ENCODE assay signal across 10 mouse cellular contexts in genomic region chr16:43434941-43435340, GRCm38 (mm10).
A peak's percentile ranks its signal among the peaks of the same experiment; 100 is the strongest.
DNase-seq lines count a peak whose midpoint lies in the region; ATAC-seq lines count a peak whose summit lies in the region.
"Had no signal": no experiment of that assay in that cellular context is flagged by ENCODE, and none has a peak within 500 bp of the region (broad histone marks: within the 10 kb centered on the region; RNA-seq: fewer than 3 reads in every experiment).

No protein-coding gene starts in this region.

- intact Hi-C loops in left cerebral cortex, postnatal 4 days (cut with DNase I), result no loop called here

- peak; percentile 88 for DNase-seq in midbrain, embryonic 11.5 days (ENCODE audit: low spot score, missing footprints)
- DNase-seq in cerebellum, postnatal 10 days, result peak; percentile 67 to 73
- DNase-seq in left cerebral cortex, postnatal 4 days, result peak; percentile 30
- DNase-seq in c-Kit-positive CD71-positive TER-119-positive erythroid progenitor cells, embryonic 14.5 days (ENCODE audit: low spot score), result no peak

- no peaks in the 10 kb centered on the region for H3K27me3 ChIP-seq in forebrain, embryonic 13.5 days
- H3K27me3 ChIP-seq in forebrain, embryonic 16.5 days (replicated peaks; ENCODE audit: control insufficient read depth, insufficient read depth, low read length), result no peaks in the 10 kb centered on the region
- H3K27me3 ChIP-seq in midbrain, embryonic 11.5 days (ENCODE audit: control insufficient read depth, insufficient read depth, low read length), result no peaks in the 10 kb centered on the region
- H3K27me3 ChIP-seq in midbrain, embryonic 13.5 days, result no peaks in the 10 kb centered on the region
- no peaks in the 10 kb centered on the region for H3K27me3 ChIP-seq in intestine, embryonic 16.5 days (replicated peaks; ENCODE audit: control insufficient read depth, insufficient read depth, low read length)
- H3K27me3 ChIP-seq: limb, embryonic 13.5 days had no signal

- no peaks in the 10 kb centered on the region for H3K36me3 ChIP-seq in forebrain, embryonic 13.5 days (ENCODE audit: poor library complexity, severe bottlenecking)
- H3K36me3 ChIP-seq in forebrain, embryonic 16.5 days (ENCODE audit: control insufficient read depth, insufficient read depth), result no peaks in the 10 kb centered on the region
- no peaks in the 10 kb centered on the region for H3K36me3 ChIP-seq in midbrain, embryonic 11.5 days (ENCODE audit: control insufficient read depth, insufficient read depth, low read length)
- H3K36me3 ChIP-seq in midbrain, embryonic 13.5 days, result no peaks in the 10 kb centered on the region
- no peaks in the 10 kb centered on the region for H3K36me3 ChIP-seq in intestine, embryonic 16.5 days (ENCODE audit: control insufficient read depth, insufficient read depth, low read length)
- H3K36me3 ChIP-seq: G1E; limb, embryonic 13.5 days had no signal

- no peak overlapping the region for H3K9ac ChIP-seq in forebrain, embryonic 13.5 days
- no peak overlapping the region for H3K9ac ChIP-seq in forebrain, embryonic 16.5 days (replicated peaks; ENCODE audit: low read depth, low read length)
- no peak overlapping the region for H3K9ac ChIP-seq in midbrain, embryonic 11.5 days (ENCODE audit: low read length)
- H3K9ac ChIP-seq in midbrain, embryonic 13.5 days (replicated peaks), result no peak overlapping the region
- no peak overlapping the region for H3K9ac ChIP-seq in intestine, embryonic 16.5 days (ENCODE audit: low read depth, low read length)
- H3K9ac ChIP-seq: limb, embryonic 13.5 days had no signal

- 36% methylated on average over 3 of the region's 3 CpGs for WGBS in forebrain, embryonic 13.5 days
- WGBS in forebrain, embryonic 16.5 days, result 34% methylated on average over 3 of the region's 3 CpGs
- 50% methylated on average over 3 of the region's 3 CpGs for WGBS in midbrain, embryonic 11.5 days
- WGBS in midbrain, embryonic 13.5 days, result 45% methylated on average over 3 of the region's 3 CpGs
- WGBS in intestine, embryonic 16.5 days, result 57% methylated on average over 3 of the region's 3 CpGs

- H3K9me3 ChIP-seq in forebrain, embryonic 13.5 days (replicated peaks), result no peaks in the 10 kb centered on the region
- H3K9me3 ChIP-seq in forebrain, embryonic 16.5 days (ENCODE audit: control insufficient read depth, low read length), result no peaks in the 10 kb centered on the region
- H3K9me3 ChIP-seq in midbrain, embryonic 11.5 days (ENCODE audit: control insufficient read depth, low read length), result no peaks in the 10 kb centered on the region
- no peaks in the 10 kb centered on the region for H3K9me3 ChIP-seq in midbrain, embryonic 13.5 days
- no peaks in the 10 kb centered on the region for H3K9me3 ChIP-seq in intestine, embryonic 16.5 days (ENCODE audit: control insufficient read depth, low read length)
- H3K9me3 ChIP-seq: G1E; limb, embryonic 13.5 days had no signal

- H3K4me2 ChIP-seq in forebrain, embryonic 13.5 days, result no peak overlapping the region
- H3K4me2 ChIP-seq in forebrain, embryonic 16.5 days (ENCODE audit: low read length), result no peak overlapping the region
- H3K4me2 ChIP-seq in midbrain, embryonic 11.5 days, result no peak overlapping the region
- H3K4me2 ChIP-seq in midbrain, embryonic 13.5 days (replicated peaks), result no peak overlapping the region
- H3K4me2 ChIP-seq in intestine, embryonic 16.5 days (ENCODE audit: low read depth, low read length), result no peak overlapping the region
- H3K4me2 ChIP-seq: limb, embryonic 13.5 days had no signal

- no peak overlapping the region for H3K4me3 ChIP-seq in forebrain, embryonic 13.5 days
- no peak overlapping the region for H3K4me3 ChIP-seq in forebrain, embryonic 16.5 days (replicated peaks; ENCODE audit: low read length)
- H3K4me3 ChIP-seq in midbrain, embryonic 11.5 days (ENCODE audit: low read depth, low read length), result no peak overlapping the region
- H3K4me3 ChIP-seq in midbrain, embryonic 13.5 days (replicated peaks), result no peak overlapping the region
- H3K4me3 ChIP-seq in intestine, embryonic 16.5 days (ENCODE audit: low read length), result no peak overlapping the region
- H3K4me3 ChIP-seq: limb, embryonic 13.5 days had no signal

- ATAC-seq in forebrain, embryonic 13.5 days, result peak; percentile 73
- ATAC-seq in forebrain, embryonic 16.5 days, result no peak
- peak; percentile 65; the same call in 1 of the 2 replicates for ATAC-seq in midbrain, embryonic 11.5 days (ENCODE audit: low FRiP score)
- ATAC-seq in midbrain, embryonic 13.5 days, result no peak
- ATAC-seq in intestine, embryonic 16.5 days, result no peak

- no peak overlapping the region for H3K27ac ChIP-seq in forebrain, embryonic 13.5 days
- H3K27ac ChIP-seq in forebrain, embryonic 16.5 days (ENCODE audit: low read length), result no peak overlapping the region
- H3K27ac ChIP-seq in midbrain, embryonic 11.5 days (ENCODE audit: low read depth, low read length), result no peak overlapping the region
- H3K27ac ChIP-seq in midbrain, embryonic 13.5 days, result no peak overlapping the region
- H3K27ac ChIP-seq in intestine, embryonic 16.5 days (ENCODE audit: low read length), result no peak overlapping the region
- H3K27ac ChIP-seq: limb, embryonic 13.5 days had no signal

- 0 out of 2 replicates have a peak, but pooled peaks cover 5% of the 10 kb centered on the region for H3K4me1 ChIP-seq in forebrain, embryonic 13.5 days
- H3K4me1 ChIP-seq in forebrain, embryonic 16.5 days (replicated peaks; ENCODE audit: control insufficient read depth, insufficient read depth, low read length), result no peaks in the 10 kb centered on the region
- H3K4me1 ChIP-seq in midbrain, embryonic 11.5 days (ENCODE audit: control insufficient read depth, insufficient read depth, low read length), result no peaks in the 10 kb centered on the region
- no peaks in the 10 kb centered on the region for H3K4me1 ChIP-seq in midbrain, embryonic 13.5 days (replicated peaks)
- no peaks in the 10 kb centered on the region for H3K4me1 ChIP-seq in intestine, embryonic 16.5 days (ENCODE audit: control insufficient read depth, insufficient read depth, low read length)
- H3K4me1 ChIP-seq: limb, embryonic 13.5 days had no signal

Comparison
In these comparisons a context has a peak if more than half of its experiments do, and no peak if none do; other contexts are left out.
1. ATAC-seq: peak in forebrain, embryonic 13.5 days (single experiment) and midbrain, embryonic 11.5 days (single experiment); none in forebrain, embryonic 16.5 days (single experiment), midbrain, embryonic 13.5 days (single experiment) and intestine, embryonic 16.5 days (single experiment).